Mouse (Mus musculus): Measurements from ENCODE around the gene Lrguk. TPM values are rescaled to one million over a fixed set of nuclear protein-coding genes. Genes with fewer than 3 reads are reported as not detected.

Lrguk gene
- total and polyA plus RNA-seq, 3 experiments, result 0.12 to 1.6 TPM; not detected in 1

DNA sequence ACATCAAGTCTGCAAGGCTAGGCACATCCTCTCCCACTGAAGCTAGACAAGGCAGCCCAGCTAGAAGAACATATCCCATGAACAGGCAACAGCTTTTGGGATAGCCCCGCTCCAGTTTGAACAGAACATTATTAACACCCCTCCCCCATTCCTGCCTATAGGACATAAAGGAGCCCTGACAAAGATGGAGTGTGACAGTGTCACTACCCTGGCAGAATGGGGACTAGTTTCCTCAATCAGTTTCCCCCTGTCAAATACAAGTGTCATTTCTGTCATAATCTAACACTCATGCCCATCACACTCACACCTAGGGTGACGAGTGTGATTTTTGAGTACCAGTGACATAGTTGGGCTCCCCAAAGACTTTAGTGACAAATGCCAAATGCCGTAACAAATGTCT is 118.8 kb downstream of the Lrguk start:
- no peak for DNase-seq (ENCODE audit: low read depth, low spot score)
- Histone ChIP-seq H3K4me3 (ENCODE audit: control insufficient read depth in 1 of 2, insufficient read depth in 1 of 2, low read depth in 2 of 2, low read length in 2 of 2) (no peak overlapping the region), H3K27me3 (ENCODE audit: control insufficient read depth in 1 of 2, insufficient read depth in 2 of 2, low read length in 2 of 2) (no peaks in the 10 kb centered on the region; a peak in 2 of 4 replicates), H3K9ac (ENCODE audit: control insufficient read depth, low read depth, low read length, poor library complexity, severe bottlenecking) (no peak overlapping the region), H3K4me1 (ENCODE audit: control insufficient read depth in 1 of 2, insufficient read depth in 2 of 2, low read length in 2 of 2) (no peaks in the 10 kb centered on the region), H3K79me2 (ENCODE audit: control insufficient read depth, insufficient read depth, low read length, poor library complexity) (no peaks in the 10 kb centered on the region), H3K9me3 (replicated peaks; ENCODE audit: insufficient read depth, low read length) (no peaks in the 10 kb centered on the region), H3K36me3 (ENCODE audit: control insufficient read depth in 1 of 2, insufficient read depth in 2 of 2, low read length in 2 of 2) (no peaks in the 10 kb centered on the region), H3K27ac (ENCODE audit: control insufficient read depth, low read depth, low read length) (no peak overlapping the region)
- TF ChIP-seq MYC (IDR thresholded peaks at IDR 0.05; ENCODE audit: low read depth, low read length) (no peak), HCFC1 (IDR thresholded peaks at IDR 0.05; ENCODE audit: low read depth, low read length) (no peak), UBTF (IDR thresholded peaks at IDR 0.05; ENCODE audit: borderline replicate concordance, insufficient read depth, low read depth, low read length) (no peak), RAD21 (IDR thresholded peaks at IDR 0.05; ENCODE audit: low read depth, low read length) (no peak), NRF1 (IDR thresholded peaks at IDR 0.05; ENCODE audit: insufficient read depth, low read depth, low read length, poor library complexity, severe bottlenecking) (no peak), JUND (IDR thresholded peaks at IDR 0.05; ENCODE audit: low read depth, low read length) (no peak), ETS1 (IDR thresholded peaks at IDR 0.05; ENCODE audit: low read depth, low read length) (no peak), ZNF384 (IDR thresholded peaks at IDR 0.05; ENCODE audit: low read depth, low read length) (no peak)

DNA sequence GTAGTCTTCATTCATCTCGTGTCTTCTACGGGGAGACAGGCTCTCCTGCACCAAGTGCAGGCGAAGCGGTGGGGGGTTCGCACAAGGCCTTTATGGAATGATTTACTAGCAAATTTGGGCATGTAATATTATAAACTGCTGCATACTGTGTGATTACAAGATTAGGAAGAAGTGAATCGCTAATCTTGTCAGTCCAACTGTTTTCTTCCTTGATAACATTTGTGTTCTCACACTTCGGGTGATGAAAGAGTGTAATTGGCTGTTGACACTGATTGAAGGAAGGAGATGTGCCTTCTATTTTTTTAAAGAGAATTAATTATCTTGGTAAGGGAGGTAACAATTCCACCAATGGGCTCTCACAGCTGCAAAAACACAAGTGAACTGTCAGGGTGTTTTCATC is 119.4 kb downstream of the Lrguk start:
- no peaks in the 10 kb centered on the region for H3K36me3 ChIP-seq (ENCODE audit: control insufficient read depth in 1 of 2, insufficient read depth in 2 of 2, low read length in 2 of 2)
- H3K27me3 ChIP-seq (ENCODE audit: control insufficient read depth in 1 of 2, insufficient read depth in 2 of 2, low read length in 2 of 2), result no peaks in the 10 kb centered on the region; a peak in 2 of 4 replicates
- TF ChIP-seq MAX (IDR thresholded peaks at IDR 0.05; ENCODE audit: low read length) (no peak), RCOR1 (IDR thresholded peaks at IDR 0.05; ENCODE audit: low read depth, low read length) (no peak), SMC3 (IDR thresholded peaks at IDR 0.05; ENCODE audit: low read depth, low read length) (no peak), CHD1 (IDR thresholded peaks at IDR 0.05; ENCODE audit: low read depth, low read length) (no peak), POLR2A (IDR thresholded peaks at IDR 0.05; ENCODE audit: control insufficient read depth in 1 of 2, insufficient read depth in 1 of 2, low read depth in 1 of 2, low read length in 2 of 2, poor library complexity in 1 of 2) (no peak)
- no peaks in the 10 kb centered on the region for H3K79me2 ChIP-seq (ENCODE audit: control insufficient read depth, insufficient read depth, low read length, poor library complexity)
- no peak for DNase-seq (ENCODE audit: low read depth, low spot score)
- H3K9me3 ChIP-seq (replicated peaks; ENCODE audit: insufficient read depth, low read length), result no peaks in the 10 kb centered on the region
- no peak overlapping the region for H3K27ac ChIP-seq (ENCODE audit: control insufficient read depth, low read depth, low read length)
- H3K4me3 ChIP-seq (ENCODE audit: control insufficient read depth in 1 of 2, insufficient read depth in 1 of 2, low read depth in 2 of 2, low read length in 2 of 2), result no peak overlapping the region
- H3K4me1 ChIP-seq (ENCODE audit: control insufficient read depth in 1 of 2, insufficient read depth in 2 of 2, low read length in 2 of 2), result no peaks in the 10 kb centered on the region
- H3K9ac ChIP-seq (ENCODE audit: control insufficient read depth, low read depth, low read length, poor library complexity, severe bottlenecking), result no peak overlapping the region

DNA sequence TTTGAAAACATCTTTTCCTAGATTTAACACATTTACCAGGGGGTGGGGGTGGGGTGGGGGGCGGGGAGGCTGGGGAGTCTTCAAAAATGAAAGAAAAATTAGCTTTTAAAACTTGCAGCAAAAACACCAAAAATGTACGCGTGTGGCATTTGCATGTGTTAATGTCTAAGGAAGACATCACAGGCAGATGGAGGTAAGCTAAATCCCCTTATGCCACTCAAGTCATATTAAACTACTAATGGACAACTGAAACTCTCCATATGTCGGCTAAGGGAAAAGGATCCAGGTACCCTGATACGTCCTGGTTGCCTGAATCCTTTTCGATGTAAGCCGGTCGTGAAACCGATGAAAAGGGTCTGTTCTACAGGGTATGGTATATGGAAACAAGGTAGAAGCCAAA is 119.8 kb downstream of the Lrguk start:
- H3K36me3 ChIP-seq (ENCODE audit: control insufficient read depth in 1 of 2, insufficient read depth in 2 of 2, low read length in 2 of 2), result no peaks in the 10 kb centered on the region
- no peak overlapping the region for H3K4me3 ChIP-seq (ENCODE audit: control insufficient read depth in 1 of 2, insufficient read depth in 1 of 2, low read depth in 2 of 2, low read length in 2 of 2)
- no peak overlapping the region for H3K9ac ChIP-seq (ENCODE audit: control insufficient read depth, low read depth, low read length, poor library complexity, severe bottlenecking)
- H3K4me1 ChIP-seq (ENCODE audit: control insufficient read depth in 1 of 2, insufficient read depth in 2 of 2, low read length in 2 of 2), result no peaks in the 10 kb centered on the region
- DNase-seq (ENCODE audit: low read depth, low spot score), result no peak
- H3K27ac ChIP-seq (ENCODE audit: control insufficient read depth, low read depth, low read length), result no peak overlapping the region
- H3K27me3 ChIP-seq (ENCODE audit: control insufficient read depth in 1 of 2, insufficient read depth in 2 of 2, low read length in 2 of 2), result no peaks in the 10 kb centered on the region; a peak in 1 of 4 replicates
- H3K9me3 ChIP-seq (replicated peaks; ENCODE audit: insufficient read depth, low read length), result no peaks in the 10 kb centered on the region
- H3K79me2 ChIP-seq (ENCODE audit: control insufficient read depth, insufficient read depth, low read length, poor library complexity), result no peaks in the 10 kb centered on the region
- TF ChIP-seq CTCF (IDR thresholded peaks at IDR 0.05 in 2 of 3, conservative IDR thresholded peaks at IDR 0.05 in 1 of 3; ENCODE audit: control insufficient read depth in 1 of 3, insufficient read depth in 1 of 3, low read depth in 2 of 3, low read length in 3 of 3, poor library complexity in 1 of 3, severe bottlenecking in 1 of 3) (no peak), MAFK (IDR thresholded peaks at IDR 0.05; ENCODE audit: borderline replicate concordance, low read depth, low read length) (no peak), MYB (IDR thresholded peaks at IDR 0.05; ENCODE audit: low read depth, low read length) (no peak), MEF2A (IDR thresholded peaks at IDR 0.05; ENCODE audit: extremely low read depth, insufficient replicate concordance, low read depth, low read length, poor library complexity, severe bottlenecking) (no peak), MXI1 (IDR thresholded peaks at IDR 0.05; ENCODE audit: low read depth, low read length) (no peak), ZMIZ1 (IDR thresholded peaks at IDR 0.05; ENCODE audit: low read depth, low read length) (no peak), SIN3A (IDR thresholded peaks at IDR 0.05; ENCODE audit: low read length) (no peak), MAX (IDR thresholded peaks at IDR 0.05; ENCODE audit: low read length) (no peak), ZNF384 (IDR thresholded peaks at IDR 0.05; ENCODE audit: low read depth, low read length) (no peak), KAT2A (conservative IDR thresholded peaks at IDR 0.05; ENCODE audit: low read depth, low read length) (no peak), HCFC1 (IDR thresholded peaks at IDR 0.05; ENCODE audit: low read depth, low read length) (no peak), ZC3H11A (IDR thresholded peaks at IDR 0.05; ENCODE audit: low read depth, low read length) (no peak), POLR2AphosphoS5 (IDR thresholded peaks at IDR 0.05; ENCODE audit: borderline replicate concordance, low read depth, low read length) (no peak)
